Mouse (Mus musculus) erythroblast, embryonic 14.5 days (primary cell): ENCODE results near the gene Hdgfl3. TPM values are rescaled to one million over a fixed set of nuclear protein-coding genes. Genes with fewer than 3 reads are reported as not detected.

Experiments used
- H3K27me3 ChIP-seq: 2 replicates; pipeline ENCODE4 v1.6.1; 2012; ENCODE audit warnings: inconsistent platforms; ENCODE audit not compliant: control insufficient read depth
- H3K36me3 ChIP-seq: 2 replicates; pipeline ENCODE4 v1.6.1; 2012; ENCODE audit warnings: mild to moderate bottlenecking, inconsistent platforms; ENCODE audit not compliant: control insufficient read depth
- H3K4me1 ChIP-seq: 2 replicates; pipeline ENCODE4 v1.6.1; 2012; ENCODE audit warnings: inconsistent platforms; ENCODE audit not compliant: control insufficient read depth
- H3K4me3 ChIP-seq: replicated peaks from 2 replicates; pipeline ENCODE3; 2012; ENCODE audit warnings: moderate library complexity, mild to moderate bottlenecking, inconsistent platforms
- H3K9me3 ChIP-seq: 2 replicates; pipeline ENCODE4 v1.6.1; 2012; ENCODE audit warnings: low read length, inconsistent platforms, mixed read lengths; ENCODE audit not compliant: control insufficient read depth
- GATA1 ChIP-seq: IDR thresholded peaks from 2 replicates; pipeline ENCODE4 v1.6.1; 2012; ENCODE audit warnings: low read length, inconsistent platforms, mixed read lengths
- TAL1 ChIP-seq: IDR thresholded peaks from 3 replicates; pipeline ENCODE4 v1.6.1; 2012; ENCODE audit warnings: low read length, inconsistent platforms, mixed read lengths
- polyA plus RNA-seq: library from polyadenylated mRNA; stranded (reverse); fragments of >175 nt; gene quantifications from 2 replicates; pipeline ENCODE4 v1.2.3, GENCODE M21; 2012

The Hdgfl3 gene
- polyA plus RNA-seq, 1 experiment, result not detected

GRCm38 (mm10) chr7:81874636-81875035 lies 59.6 kb downstream of the Hdgfl3 start:
- H3K36me3 ChIP-seq, result no peaks in the 10 kb centered on the region
- H3K4me1 ChIP-seq, result no peaks in the 10 kb centered on the region
- H3K9me3 ChIP-seq, result no peaks in the 10 kb centered on the region
- peaks cover 17% of the 10 kb centered on the region for H3K27me3 ChIP-seq
- TF ChIP-seq TAL1, result no peak
- no peak for TF ChIP-seq GATA1
- H3K4me3 ChIP-seq, result no peak overlapping the region

- peaks cover 18% of the 10 kb centered on the region for H3K27me3 ChIP-seq
- H3K4me3 ChIP-seq, result no peak overlapping the region
- no peaks in the 10 kb centered on the region for H3K9me3 ChIP-seq
- H3K36me3 ChIP-seq, result no peaks in the 10 kb centered on the region
- TF ChIP-seq GATA1, result no peak
- no peak for TF ChIP-seq TAL1
- no peaks in the 10 kb centered on the region for H3K4me1 ChIP-seq
These were observed 60.5 kb downstream of the Hdgfl3 start for GRCm38 (mm10) chr7:81873807-81874206.

GRCm38 (mm10) chr7:81872493-81873013 lies 61.7 kb downstream of the Hdgfl3 start:
- no peaks in the 10 kb centered on the region for H3K4me1 ChIP-seq
- no peaks in the 10 kb centered on the region for H3K36me3 ChIP-seq
- H3K27me3 ChIP-seq, result peaks cover 6% of the 10 kb centered on the region; the same call in 1 of the 2 replicates
- no peak overlapping the region for H3K4me3 ChIP-seq
- TF ChIP-seq GATA1, result no peak
- TF ChIP-seq TAL1, result no peak
- H3K9me3 ChIP-seq, result no peaks in the 10 kb centered on the region

GRCm38 (mm10) chr7:81868158-81868557 lies 66.1 kb downstream of the Hdgfl3 start:
- H3K9me3 ChIP-seq, result no peaks in the 10 kb centered on the region
- no peak overlapping the region for H3K4me3 ChIP-seq
- H3K36me3 ChIP-seq, result no peaks in the 10 kb centered on the region
- peaks cover 17% of the 10 kb centered on the region for H3K27me3 ChIP-seq
- no peaks in the 10 kb centered on the region for H3K4me1 ChIP-seq
- TF ChIP-seq TAL1 (no peak), GATA1 (no peak)

- peaks cover 25% of the 10 kb centered on the region for H3K27me3 ChIP-seq
- H3K4me1 ChIP-seq, result peaks cover 2% of the 10 kb centered on the region; the same call in 1 of the 2 replicates
- TF ChIP-seq GATA1, result no peak
- TF ChIP-seq TAL1, result no peak
- H3K4me3 ChIP-seq, result no peak overlapping the region
- no peaks in the 10 kb centered on the region for H3K9me3 ChIP-seq
- H3K36me3 ChIP-seq, result no peaks in the 10 kb centered on the region
These were observed 66.9 kb downstream of the Hdgfl3 start for GRCm38 (mm10) chr7:81867231-81867930.

GRCm38 (mm10) chr7:81865937-81866336 lies 68.3 kb downstream of the Hdgfl3 start:
- Histone ChIP-seq H3K27me3 (peaks cover 39% of the 10 kb centered on the region), H3K4me1 (peaks cover 2% of the 10 kb centered on the region; the same call in 1 of the 2 replicates), H3K36me3 (no peaks in the 10 kb centered on the region), H3K4me3 (no peak overlapping the region), H3K9me3 (no peaks in the 10 kb centered on the region)
- no peak for TF ChIP-seq GATA1
- TF ChIP-seq TAL1, result no peak

GRCm38 (mm10) chr7:81864552-81864951 lies 69.7 kb downstream of the Hdgfl3 start:
- H3K27me3 ChIP-seq, result peaks cover 49% of the 10 kb centered on the region
- H3K4me3 ChIP-seq, result no peak overlapping the region
- no peak for TF ChIP-seq TAL1
- TF ChIP-seq GATA1, result no peak
- H3K36me3 ChIP-seq, result no peaks in the 10 kb centered on the region
- no peaks in the 10 kb centered on the region for H3K9me3 ChIP-seq
- H3K4me1 ChIP-seq, result peaks cover 2% of the 10 kb centered on the region; the same call in 1 of the 2 replicates

- no peak for TF ChIP-seq GATA1
- TF ChIP-seq TAL1, result no peak
- H3K4me3 ChIP-seq, result no peak overlapping the region
- H3K9me3 ChIP-seq, result no peaks in the 10 kb centered on the region
- H3K36me3 ChIP-seq, result no peaks in the 10 kb centered on the region
- H3K27me3 ChIP-seq, result peaks cover 65% of the 10 kb centered on the region
- peaks cover 2% of the 10 kb centered on the region; the same call in 1 of the 2 replicates for H3K4me1 ChIP-seq
These were observed 71.4 kb downstream of the Hdgfl3 start for GRCm38 (mm10) chr7:81862587-81863583.

GRCm38 (mm10) chr7:81861921-81862320 lies 72.4 kb downstream of the Hdgfl3 start:
- TF ChIP-seq GATA1, result no peak

More at GRCm38 (mm10) chr7:81861921-81862320, 72.4 kb downstream of the Hdgfl3 start:
- H3K4me3 ChIP-seq, result no peak overlapping the region
- H3K27me3 ChIP-seq, result peaks cover 72% of the 10 kb centered on the region
- H3K9me3 ChIP-seq, result no peaks in the 10 kb centered on the region
- H3K36me3 ChIP-seq, result no peaks in the 10 kb centered on the region
- peaks cover 2% of the 10 kb centered on the region; the same call in 1 of the 2 replicates for H3K4me1 ChIP-seq
